Mouse (Mus musculus): ENCODE results near the gene Hps3. TPM values are rescaled to one million over a fixed set of nuclear protein-coding genes. Genes with fewer than 3 reads are reported as not detected.

Gene Hps3
- polyA plus RNA-seq, 1 experiment, result 17.4 TPM

DNA sequence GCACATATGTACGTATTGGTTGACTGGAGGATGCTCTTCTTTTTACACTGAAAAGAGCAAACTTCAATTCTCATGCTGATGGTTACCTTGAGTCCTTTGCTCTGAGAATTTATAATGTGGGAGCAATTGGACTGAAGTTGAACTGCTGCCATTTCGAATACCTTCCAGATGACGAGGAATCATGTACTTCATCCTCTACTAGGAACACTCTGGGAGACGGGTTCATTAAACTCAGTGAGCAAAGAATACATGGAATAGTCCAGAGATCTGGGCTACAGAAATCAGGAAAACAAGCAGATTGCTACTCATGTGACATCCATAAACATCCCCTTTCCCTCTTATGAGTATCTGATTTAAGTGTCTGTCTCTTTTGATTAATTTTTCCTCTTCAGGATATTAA lies 954 bp upstream of the Hps3 start:
- DNase-seq, result no peak
- no peaks in the 10 kb centered on the region; the same call in 1 of the 2 replicates for H3K4me1 ChIP-seq (ENCODE audit: control insufficient read depth, insufficient read depth, low read length)
- WGBS, result 65% methylated on average over 4 of the region's 4 CpGs
- no peak overlapping the region for H3K27ac ChIP-seq (ENCODE audit: insufficient read depth, low read length)
- no peaks in the 10 kb centered on the region for H3K27me3 ChIP-seq (ENCODE audit: control insufficient read depth, insufficient read depth, low read length)
- H3K4me3 ChIP-seq (replicated peaks; ENCODE audit: insufficient read depth, low read depth, low read length), result no peak overlapping the region
- no peak for TF ChIP-seq POLR2A (IDR thresholded peaks at IDR 0.05; ENCODE audit: borderline replicate concordance, insufficient read depth, low read length)
- no peak for TF ChIP-seq CTCF (IDR thresholded peaks at IDR 0.05; ENCODE audit: borderline replicate concordance, insufficient read depth, low read depth, low read length)

DNA sequence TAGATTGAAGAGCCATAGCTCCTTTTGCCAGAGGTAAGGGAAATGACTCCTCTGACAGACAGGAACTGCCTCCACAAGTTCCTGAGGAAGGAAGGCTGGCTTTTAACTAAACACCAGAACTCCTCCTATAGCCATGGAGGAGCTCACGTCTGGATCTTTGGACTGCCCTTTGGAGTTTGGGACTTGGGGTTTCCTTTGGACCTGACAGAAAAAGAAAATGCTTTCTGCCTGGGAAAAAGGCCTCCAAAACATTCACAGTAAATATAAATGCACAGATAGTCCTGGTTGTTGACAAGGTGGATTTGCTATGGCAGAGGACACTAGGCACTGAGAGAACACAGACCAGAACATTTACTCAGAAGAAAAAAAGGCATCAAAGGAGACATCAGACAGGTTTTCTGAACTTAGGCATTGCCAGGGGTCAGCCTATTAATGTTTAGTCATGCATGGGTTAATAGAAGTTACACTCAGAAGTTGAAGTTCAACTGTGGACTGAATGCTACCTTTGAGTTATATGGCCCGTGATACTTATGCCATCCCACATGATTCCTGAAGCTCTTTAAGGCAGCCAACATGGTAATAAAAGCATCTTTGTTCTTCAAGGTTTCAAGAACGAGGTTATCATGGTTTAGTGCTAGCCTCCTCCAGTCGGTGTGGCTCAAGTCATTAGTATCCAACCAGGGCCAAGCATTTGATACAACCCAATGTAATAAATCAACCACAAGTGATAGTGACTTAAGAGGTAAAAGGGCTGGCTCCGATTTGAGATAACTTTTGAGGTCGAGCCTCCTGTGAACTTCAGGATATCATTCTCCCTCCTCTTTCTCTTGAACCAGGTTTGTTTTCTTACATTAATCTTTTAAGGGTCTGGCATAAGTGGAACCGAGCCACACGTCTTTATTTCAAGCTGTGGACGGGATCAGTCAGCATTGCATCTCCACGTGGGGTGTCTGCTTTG lies 1.1 kb downstream of the Hps3 start:
- Histone ChIP-seq H3K4me1 (ENCODE audit: control insufficient read depth, insufficient read depth, low read length) (no peaks in the 10 kb centered on the region; the same call in 1 of the 2 replicates), H3K4me3 (replicated peaks; ENCODE audit: insufficient read depth, low read depth, low read length) (peak overlapping the region; percentile 63), H3K27me3 (ENCODE audit: control insufficient read depth, insufficient read depth, low read length) (no peaks in the 10 kb centered on the region), H3K27ac (ENCODE audit: insufficient read depth, low read length) (no peak overlapping the region)
- DNase-seq, result no peak
- TF ChIP-seq CTCF (IDR thresholded peaks at IDR 0.05; ENCODE audit: borderline replicate concordance, insufficient read depth, low read depth, low read length) (no peak), POLR2A (IDR thresholded peaks at IDR 0.05; ENCODE audit: borderline replicate concordance, insufficient read depth, low read length) (no peak)
- WGBS, result 19% methylated on average over 10 of the region's 10 CpGs

- H3K27me3 ChIP-seq (ENCODE audit: control insufficient read depth, insufficient read depth, low read length), result no peaks in the 10 kb centered on the region
- no peak overlapping the region for H3K27ac ChIP-seq (ENCODE audit: insufficient read depth, low read length)
- H3K4me1 ChIP-seq (ENCODE audit: control insufficient read depth, insufficient read depth, low read length), result no peaks in the 10 kb centered on the region; the same call in 1 of the 2 replicates
- WGBS, result 96% methylated on average over 6 of the region's 6 CpGs
- no peak overlapping the region for H3K4me3 ChIP-seq (replicated peaks; ENCODE audit: insufficient read depth, low read depth, low read length)
- DNase-seq, result no peak
- TF ChIP-seq POLR2A (IDR thresholded peaks at IDR 0.05; ENCODE audit: borderline replicate concordance, insufficient read depth, low read length), result no peak
- no peak for TF ChIP-seq CTCF (IDR thresholded peaks at IDR 0.05; ENCODE audit: borderline replicate concordance, insufficient read depth, low read depth, low read length)
These were observed 4.3 kb downstream of the Hps3 start for GRCm38 (mm10) chr3:20030807-20031206.

GRCm38 (mm10) chr3:20028640-20029039 lies 6.5 kb downstream of the Hps3 start:
- Histone ChIP-seq H3K4me3 (replicated peaks; ENCODE audit: insufficient read depth, low read depth, low read length) (no peak overlapping the region), H3K4me1 (ENCODE audit: control insufficient read depth, insufficient read depth, low read length) (no peaks in the 10 kb centered on the region; the same call in 1 of the 2 replicates), H3K27ac (ENCODE audit: insufficient read depth, low read length) (no peak overlapping the region), H3K27me3 (ENCODE audit: control insufficient read depth, insufficient read depth, low read length) (no peaks in the 10 kb centered on the region)
- WGBS, result 95% methylated on average over 3 of the region's 3 CpGs
- TF ChIP-seq POLR2A (IDR thresholded peaks at IDR 0.05; ENCODE audit: borderline replicate concordance, insufficient read depth, low read length), result no peak
- no peak for DNase-seq

- DNase-seq, result no peak
- WGBS, result 73% methylated on average over 5 of the region's 5 CpGs
- Histone ChIP-seq H3K27me3 (ENCODE audit: control insufficient read depth, insufficient read depth, low read length) (no peaks in the 10 kb centered on the region), H3K4me3 (replicated peaks; ENCODE audit: insufficient read depth, low read depth, low read length) (no peak overlapping the region), H3K27ac (ENCODE audit: insufficient read depth, low read length) (no peak overlapping the region), H3K4me1 (ENCODE audit: control insufficient read depth, insufficient read depth, low read length) (no peaks in the 10 kb centered on the region)
- TF ChIP-seq CTCF (IDR thresholded peaks at IDR 0.05; ENCODE audit: borderline replicate concordance, insufficient read depth, low read depth, low read length), result no peak
- TF ChIP-seq POLR2A (IDR thresholded peaks at IDR 0.05; ENCODE audit: borderline replicate concordance, insufficient read depth, low read length), result no peak
These were observed 7.3 kb downstream of the Hps3 start for GRCm38 (mm10) chr3:20027788-20028187.

- 92% methylated on average over 8 of the region's 8 CpGs for WGBS
- TF ChIP-seq POLR2A (IDR thresholded peaks at IDR 0.05; ENCODE audit: borderline replicate concordance, insufficient read depth, low read length) (no peak), CTCF (IDR thresholded peaks at IDR 0.05; ENCODE audit: borderline replicate concordance, insufficient read depth, low read depth, low read length) (no peak)
- no peak for DNase-seq
- Histone ChIP-seq H3K4me3 (replicated peaks; ENCODE audit: insufficient read depth, low read depth, low read length) (no peak overlapping the region), H3K27ac (ENCODE audit: insufficient read depth, low read length) (no peak overlapping the region), H3K27me3 (ENCODE audit: control insufficient read depth, insufficient read depth, low read length) (no peaks in the 10 kb centered on the region), H3K4me1 (ENCODE audit: control insufficient read depth, insufficient read depth, low read length) (no peaks in the 10 kb centered on the region)
These were observed 8.0 kb downstream of the Hps3 start for GRCm38 (mm10) chr3:20026996-20027689.

- no peak for TF ChIP-seq POLR2A (IDR thresholded peaks at IDR 0.05; ENCODE audit: borderline replicate concordance, insufficient read depth, low read length)
- TF ChIP-seq CTCF (IDR thresholded peaks at IDR 0.05; ENCODE audit: borderline replicate concordance, insufficient read depth, low read depth, low read length), result no peak
- Histone ChIP-seq H3K4me1 (ENCODE audit: control insufficient read depth, insufficient read depth, low read length) (no peaks in the 10 kb centered on the region), H3K27me3 (ENCODE audit: control insufficient read depth, insufficient read depth, low read length) (no peaks in the 10 kb centered on the region), H3K4me3 (replicated peaks; ENCODE audit: insufficient read depth, low read depth, low read length) (no peak overlapping the region), H3K27ac (ENCODE audit: insufficient read depth, low read length) (no peak overlapping the region)
- no peak for DNase-seq
These were observed 8.6 kb downstream of the Hps3 start for GRCm38 (mm10) chr3:20026481-20026880.
